Mouse (Mus musculus): ENCODE measurements around the gene Eef1akmt1.
A peak's percentile ranks its signal among the peaks of the same experiment; 100 is the strongest.

Eef1akmt1 gene

GRCm38 (mm10) chr14:57515156-57515762 is 56.2 kb downstream of the Eef1akmt1 start:
- no peak for DNase-seq

- DNase-seq: peak; percentile 16
Measured at GRCm38 (mm10) chr14:57509554-57509953, 61.9 kb downstream of the Eef1akmt1 start.

- no peak for DNase-seq
Measured at GRCm38 (mm10) chr14:57503729-57504128, 67.7 kb downstream of the Eef1akmt1 start.
